Mouse (Mus musculus): ENCODE measurements around the gene Rpusd4. TPM values are rescaled to one million over a fixed set of nuclear protein-coding genes. Genes with fewer than 3 reads are reported as not detected.

Gene Rpusd4
- total RNA-seq, 2 experiments from 2014 or later = 15.0 to 16.1 TPM

DNA sequence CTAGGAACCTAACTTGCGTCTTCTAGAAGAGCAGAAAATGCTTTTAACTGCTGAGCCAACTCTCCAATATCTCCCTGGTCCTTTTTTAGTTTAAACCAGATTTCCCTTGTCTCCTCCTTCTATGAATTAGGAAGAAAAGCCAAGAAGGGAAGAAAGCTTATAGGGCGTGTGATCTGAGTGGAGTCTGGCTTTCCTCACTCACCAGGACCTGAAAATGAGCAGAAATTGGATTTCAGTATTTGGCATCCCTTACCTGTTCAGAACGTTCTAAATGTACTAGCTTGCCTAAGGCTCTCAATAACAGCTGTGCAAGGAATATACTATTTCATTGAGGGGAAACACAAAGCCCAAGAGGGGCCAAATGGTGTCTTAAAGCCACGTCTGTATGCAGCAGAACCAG is 16.7 kb downstream of the Rpusd4 start:
- no peak for ATAC-seq (replicated peaks; ENCODE audit: poor library complexity, severe bottlenecking)

DNA sequence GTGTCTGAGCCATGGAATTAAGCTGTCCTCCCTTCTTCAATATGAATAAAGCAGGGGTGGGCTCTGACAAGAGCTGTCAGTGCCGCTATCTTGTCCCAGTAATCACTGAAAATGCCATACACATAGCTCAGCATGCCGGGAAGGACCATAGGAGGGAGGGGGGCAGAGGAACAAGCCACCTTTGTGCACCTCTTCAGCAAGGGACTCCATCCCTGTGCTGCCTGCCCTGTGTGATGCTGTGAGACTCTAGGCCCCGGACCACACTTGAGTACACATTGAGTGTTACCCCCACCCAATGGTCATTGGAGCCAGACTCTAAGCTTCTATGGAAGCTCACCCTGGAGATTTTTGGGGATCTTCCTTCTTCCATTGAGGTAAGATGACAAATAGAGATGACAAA is 18.7 kb downstream of the Rpusd4 start:
- ATAC-seq (replicated peaks; ENCODE audit: poor library complexity, severe bottlenecking) = no peak

DNA sequence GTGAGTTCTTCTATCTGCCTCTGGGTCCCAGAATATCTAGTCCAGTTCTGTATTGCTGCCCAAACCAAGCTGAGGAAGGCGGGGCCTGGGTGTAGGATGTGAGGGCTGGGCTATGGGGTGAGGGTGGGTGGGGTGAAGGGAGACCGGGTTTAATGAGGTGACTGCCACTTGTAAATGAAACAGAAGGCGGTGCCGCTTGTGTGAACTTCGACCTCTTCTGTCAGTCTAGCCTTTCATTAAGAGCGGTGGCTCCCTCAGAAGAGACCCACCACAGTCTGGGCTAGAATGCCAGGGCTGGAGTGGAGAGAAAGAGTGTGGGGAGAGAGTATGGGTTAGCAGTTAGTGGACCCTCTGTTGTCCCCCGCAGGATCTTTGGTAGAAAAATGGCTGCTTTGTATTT is 22.3 kb downstream of the Rpusd4 start:
- no peak for ATAC-seq (replicated peaks; ENCODE audit: poor library complexity, severe bottlenecking)

DNA sequence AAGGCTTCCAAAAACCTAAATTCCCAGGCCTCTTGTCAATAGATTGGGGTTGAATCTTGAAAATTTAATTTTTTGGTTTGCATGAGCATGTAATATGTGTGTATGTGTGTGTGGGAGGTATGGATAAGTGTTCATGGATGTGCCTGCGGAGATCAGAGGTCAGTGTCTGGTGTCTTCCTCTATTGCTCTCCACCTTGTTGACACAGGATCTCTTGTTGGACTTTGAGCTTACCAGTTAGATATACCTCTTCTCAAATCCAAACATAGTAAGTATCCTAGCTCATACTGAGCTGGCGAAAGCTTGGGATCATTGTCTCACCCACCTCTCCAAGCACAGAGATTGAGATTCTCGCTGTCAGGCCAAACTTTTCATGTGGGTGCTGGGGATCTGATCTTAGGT is 22.8 kb downstream of the Rpusd4 start:
- no peak for ATAC-seq (replicated peaks; ENCODE audit: poor library complexity, severe bottlenecking)

DNA sequence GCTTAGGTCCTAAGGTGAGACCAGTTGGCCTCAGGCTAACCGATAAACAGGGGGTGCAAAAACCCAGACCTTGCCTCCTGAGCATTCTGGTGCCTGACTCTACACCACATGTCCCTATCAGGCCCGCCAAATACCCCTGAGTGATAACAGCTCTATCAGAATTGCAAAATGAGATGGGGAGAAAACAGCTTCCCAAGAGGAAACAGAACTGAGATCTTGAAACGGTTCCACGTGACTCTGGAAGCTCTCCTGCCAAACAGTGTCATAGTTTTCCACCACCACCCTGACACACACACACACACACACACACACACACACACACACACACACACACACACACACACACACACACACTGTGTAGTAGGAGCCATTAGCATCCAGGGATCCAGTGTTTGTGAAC is 23.3 kb downstream of the Rpusd4 start:
- no peak for ATAC-seq (replicated peaks; ENCODE audit: poor library complexity, severe bottlenecking)

DNA sequence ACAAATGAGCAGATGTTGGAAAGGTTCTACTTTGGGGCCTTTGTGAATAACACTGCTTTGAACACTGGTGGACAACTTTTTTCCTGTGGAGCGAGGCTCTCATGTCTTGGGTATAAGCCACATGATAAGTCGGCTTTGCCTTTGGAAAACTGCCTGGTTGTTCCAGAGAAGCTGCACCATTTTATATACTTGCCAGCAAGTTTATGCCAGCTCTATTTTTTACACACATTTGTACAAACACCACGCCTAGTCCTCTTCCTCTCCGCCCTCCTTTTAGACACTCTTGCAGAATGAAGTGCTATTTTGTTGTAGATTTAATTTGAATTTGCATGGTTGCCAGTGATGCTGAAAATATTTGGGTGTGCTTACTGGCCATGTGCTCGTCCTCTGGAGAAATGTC is 25.8 kb downstream of the Rpusd4 start:
- ATAC-seq (replicated peaks; ENCODE audit: poor library complexity, severe bottlenecking) = no peak

DNA sequence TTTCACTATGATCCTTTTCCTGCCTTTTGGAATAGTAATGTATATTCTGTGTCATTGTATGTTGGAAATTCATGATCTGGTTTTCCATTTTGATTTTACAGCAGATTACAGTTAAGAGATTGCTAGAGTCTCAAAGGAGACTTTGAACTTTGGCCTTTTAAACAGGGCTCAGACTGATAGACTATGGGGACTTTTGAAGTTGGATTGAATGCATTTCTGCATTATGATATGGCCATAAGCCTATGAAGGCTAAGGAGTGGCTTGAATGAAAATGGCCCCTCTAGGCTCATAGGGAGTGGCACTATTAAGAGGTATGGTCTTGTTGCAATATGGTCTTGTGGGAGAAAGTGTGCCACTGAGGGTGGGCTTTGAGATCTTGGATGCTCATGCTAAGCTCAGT is 30.1 kb downstream of the Rpusd4 start:
- no peak for ATAC-seq (replicated peaks; ENCODE audit: poor library complexity, severe bottlenecking)

DNA sequence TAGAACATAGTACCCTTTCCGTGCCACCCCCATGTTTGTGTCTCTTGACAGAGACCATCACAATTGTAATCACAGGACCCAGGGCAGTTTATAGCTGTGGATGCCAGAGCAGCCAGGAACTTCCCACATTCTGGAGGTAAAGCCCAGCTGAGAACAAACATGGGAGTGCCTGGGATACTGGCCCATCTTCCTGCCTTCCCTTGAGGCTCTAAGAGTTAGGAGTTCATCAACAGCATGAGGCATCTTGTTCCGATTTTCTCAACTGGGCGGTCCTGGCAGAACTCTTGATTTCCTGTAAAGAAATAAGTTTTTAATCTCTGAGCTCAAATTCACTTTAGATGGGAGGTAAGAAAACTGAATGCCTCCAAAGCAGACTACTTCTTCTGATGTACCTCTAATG is 34.5 kb downstream of the Rpusd4 start:
- no peak for ATAC-seq (replicated peaks; ENCODE audit: poor library complexity, severe bottlenecking)

DNA sequence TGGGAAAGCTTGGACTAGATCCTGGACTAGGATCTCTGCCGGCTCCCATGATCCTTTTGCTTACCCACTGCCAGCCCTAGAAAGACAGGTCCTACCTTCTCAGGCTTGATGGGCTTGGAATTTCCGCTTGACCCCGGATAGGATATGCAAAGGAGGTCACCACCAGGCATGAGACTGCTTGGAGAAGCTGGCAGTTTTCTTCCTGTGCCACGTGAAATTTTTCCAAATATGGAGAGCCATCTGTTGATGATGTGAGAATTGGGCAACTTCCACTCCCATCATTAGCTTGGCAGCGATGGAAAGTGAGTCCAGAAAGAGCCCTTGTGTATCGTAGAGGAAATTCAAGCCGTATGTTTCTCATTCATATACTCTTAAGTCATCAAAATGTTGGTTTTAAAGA is 39.8 kb downstream of the Rpusd4 start:
- ATAC-seq (replicated peaks; ENCODE audit: poor library complexity, severe bottlenecking) = no peak

DNA sequence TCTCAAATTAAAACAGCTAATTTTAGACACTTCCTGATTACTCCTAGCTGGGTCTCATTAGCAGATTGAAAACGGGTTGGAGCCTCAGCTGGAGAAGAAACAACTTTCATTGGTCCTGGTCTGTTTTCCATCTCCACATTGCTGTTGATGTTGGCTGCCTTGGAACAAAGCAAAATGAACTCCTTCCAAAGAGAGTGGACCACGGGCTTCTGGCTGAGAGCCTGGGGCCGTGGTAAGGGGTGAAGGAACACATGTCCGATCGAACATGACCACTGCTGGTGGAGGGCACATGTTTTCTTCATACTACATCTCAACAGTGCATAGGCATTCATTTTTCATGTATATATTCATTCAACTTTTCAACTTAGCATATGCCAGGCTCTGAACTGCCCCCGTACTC is 42.7 kb downstream of the Rpusd4 start:
- ATAC-seq (replicated peaks; ENCODE audit: poor library complexity, severe bottlenecking) = no peak

DNA sequence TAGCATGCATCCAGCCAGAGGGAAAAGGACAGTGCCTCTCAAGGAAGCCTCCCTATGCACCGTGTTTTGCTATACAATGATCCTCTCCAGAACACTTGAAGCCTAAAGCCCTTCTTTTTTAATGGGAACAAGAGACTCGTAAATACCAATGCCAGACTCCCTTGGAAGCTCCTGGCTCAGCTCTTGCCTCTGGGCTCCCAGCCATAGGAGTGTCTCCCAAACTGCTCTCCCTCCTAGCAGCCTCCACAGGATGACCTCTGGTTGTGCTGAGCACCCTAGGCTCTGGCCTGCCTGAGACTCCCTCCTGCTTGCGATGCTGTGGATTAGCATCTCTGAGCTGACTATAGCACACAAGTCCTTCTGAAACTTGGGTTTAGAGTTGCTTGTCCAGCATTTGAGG is 44.9 kb downstream of the Rpusd4 start:
- ATAC-seq (replicated peaks; ENCODE audit: poor library complexity, severe bottlenecking) = no peak

DNA sequence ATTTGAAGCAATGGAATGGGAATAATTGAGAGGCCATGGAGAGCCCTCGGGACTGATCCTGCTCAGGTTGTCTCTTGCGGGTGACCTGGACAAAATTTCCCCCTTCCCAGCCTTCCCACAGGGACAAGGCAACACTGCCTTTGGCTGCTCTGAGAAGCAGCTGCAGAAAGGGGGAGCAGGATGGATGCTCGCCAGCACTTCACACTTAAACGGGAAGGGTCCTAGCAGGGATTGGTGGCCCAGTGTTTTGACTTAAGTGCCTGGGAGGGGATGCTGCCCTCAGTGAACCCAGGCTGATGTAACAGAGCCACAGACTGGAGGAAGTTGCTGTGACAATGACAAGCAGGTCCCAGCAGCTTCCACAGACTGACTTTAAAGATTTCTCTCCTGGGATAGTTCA is 45.9 kb downstream of the Rpusd4 start:
- ATAC-seq (replicated peaks; ENCODE audit: poor library complexity, severe bottlenecking) = no peak

DNA sequence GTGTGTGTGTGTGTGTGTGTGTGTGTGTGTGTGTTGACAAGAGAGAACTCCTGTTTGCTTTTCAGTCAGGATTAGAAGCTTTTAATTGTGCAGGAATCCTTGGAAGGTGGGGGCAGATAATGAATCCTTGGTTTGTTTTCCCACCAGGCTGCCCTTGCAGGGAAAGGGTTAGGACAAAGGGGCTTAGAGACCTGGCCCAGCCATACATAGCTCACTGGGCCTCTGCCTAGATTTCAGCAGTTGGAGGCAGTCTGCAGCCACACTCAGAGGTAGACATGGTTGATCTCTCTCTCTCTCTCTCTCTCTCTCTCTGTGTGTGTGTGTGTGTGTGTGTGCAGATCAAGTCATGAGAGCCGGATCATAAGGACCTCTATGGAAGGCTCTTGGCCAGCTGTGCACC is 46.6 kb downstream of the Rpusd4 start:
- ATAC-seq (replicated peaks; ENCODE audit: poor library complexity, severe bottlenecking) = no peak

DNA sequence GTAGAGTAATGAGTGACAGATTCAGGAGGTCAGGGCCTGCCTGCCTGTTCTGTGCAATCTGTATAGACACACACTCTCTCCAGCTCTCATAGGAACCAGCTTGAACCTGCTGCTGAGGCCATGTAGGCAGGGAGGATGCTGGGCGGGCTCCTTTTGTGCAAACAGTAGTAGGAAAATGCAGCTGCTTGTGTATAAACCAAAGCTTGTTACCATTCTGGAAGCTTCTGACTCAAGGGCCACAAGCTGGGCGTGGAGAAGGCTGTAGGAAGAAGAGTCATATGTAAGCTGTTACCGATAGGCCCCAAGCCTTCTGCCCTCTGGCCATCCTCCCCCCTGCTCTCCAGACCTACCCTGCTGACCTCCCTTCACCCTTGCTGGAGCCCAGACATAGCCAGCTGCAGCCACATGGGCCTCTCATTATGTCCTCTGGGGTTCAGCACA is 49.1 kb downstream of the Rpusd4 start:
- ATAC-seq (replicated peaks; ENCODE audit: poor library complexity, severe bottlenecking) = no peak

DNA sequence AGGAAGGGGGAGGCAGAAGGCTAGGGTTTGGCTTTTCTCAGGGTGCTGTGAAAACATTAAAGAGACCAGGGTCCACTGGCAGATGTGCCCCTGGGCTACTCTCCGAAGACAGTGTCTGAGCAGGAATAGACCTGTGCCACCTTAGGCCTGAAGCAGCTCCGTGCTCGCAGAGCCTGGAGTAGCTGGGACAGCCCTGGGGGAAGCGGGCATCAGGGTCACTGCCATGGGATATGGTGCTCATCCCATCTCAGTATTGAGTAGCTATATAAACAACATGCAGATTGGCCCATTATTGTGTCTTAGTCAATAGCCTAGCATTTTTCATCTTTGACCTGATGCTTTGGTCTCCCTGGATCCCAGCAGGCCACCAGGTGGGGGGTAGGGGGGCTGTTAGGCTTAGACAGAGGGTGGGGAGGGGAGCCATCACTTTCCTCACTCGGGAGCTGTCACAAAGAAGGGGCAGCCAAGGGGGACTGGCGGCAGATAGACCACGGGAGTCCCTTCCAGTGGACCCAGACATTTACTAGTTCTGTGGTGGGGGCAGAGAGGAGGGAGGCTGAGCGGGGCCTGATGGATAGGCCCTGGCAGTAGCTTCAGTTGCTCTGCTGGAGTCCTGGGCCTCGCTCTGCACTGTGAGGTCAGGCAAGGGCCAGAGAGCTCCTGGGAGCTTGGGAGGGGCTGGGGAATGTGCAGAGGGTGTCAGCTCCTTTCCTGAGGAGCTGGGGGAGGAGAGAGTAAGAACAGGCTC is 49.7 kb downstream of the Rpusd4 start:
- no peak for ATAC-seq (replicated peaks; ENCODE audit: poor library complexity, severe bottlenecking)

DNA sequence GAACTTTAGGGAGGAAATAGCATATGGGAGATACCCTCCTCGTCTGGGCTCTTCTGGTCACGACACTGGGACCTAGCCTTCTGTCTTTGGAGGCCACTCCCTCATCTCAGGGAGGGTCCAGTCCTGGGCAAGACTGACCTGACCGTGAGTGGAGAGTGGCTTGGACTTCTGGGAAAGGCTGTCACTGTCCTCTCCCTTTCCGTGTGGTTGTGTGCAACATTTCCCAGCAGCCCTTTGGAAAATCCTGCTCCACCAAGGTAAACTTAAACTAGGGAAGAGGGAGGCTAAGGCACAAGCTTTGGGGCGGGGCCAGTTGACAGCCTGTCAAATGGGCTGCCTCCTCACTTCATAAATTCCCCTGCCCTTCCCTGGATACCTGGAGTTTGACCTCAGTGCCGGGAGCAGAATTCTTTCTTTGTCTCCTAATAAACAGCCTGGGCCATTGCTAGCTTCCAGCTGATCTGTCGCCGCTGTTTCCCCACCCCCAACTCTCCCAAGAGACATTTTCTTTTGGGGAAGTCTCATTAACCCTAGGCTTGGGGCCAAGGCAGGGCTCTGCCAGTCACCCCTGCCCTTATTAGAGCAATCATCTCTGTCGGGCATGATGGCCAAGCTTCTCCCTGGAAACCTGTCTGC is 51.0 kb downstream of the Rpusd4 start:
- no peak for ATAC-seq (replicated peaks; ENCODE audit: poor library complexity, severe bottlenecking)

DNA sequence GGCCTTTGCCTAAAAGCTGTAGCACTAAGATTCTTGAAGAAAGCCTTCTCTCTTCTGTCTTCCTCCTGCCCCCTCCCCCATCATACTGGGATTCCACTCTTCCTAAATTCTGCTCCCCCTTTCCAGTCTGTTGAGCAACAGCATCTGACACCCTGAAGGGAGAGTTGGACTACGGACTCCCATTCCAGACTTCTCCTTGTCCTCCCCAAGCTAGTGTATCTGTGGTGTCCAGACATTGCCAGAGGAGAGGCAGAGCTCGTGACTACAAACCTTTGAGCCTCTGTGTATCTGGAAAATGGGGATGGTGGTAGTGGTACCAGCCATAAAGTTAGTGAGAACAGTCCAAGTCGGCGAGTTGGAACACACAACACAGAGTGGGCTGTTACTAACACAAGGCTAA is 52.6 kb downstream of the Rpusd4 start:
- no peak for ATAC-seq (replicated peaks; ENCODE audit: poor library complexity, severe bottlenecking)

DNA sequence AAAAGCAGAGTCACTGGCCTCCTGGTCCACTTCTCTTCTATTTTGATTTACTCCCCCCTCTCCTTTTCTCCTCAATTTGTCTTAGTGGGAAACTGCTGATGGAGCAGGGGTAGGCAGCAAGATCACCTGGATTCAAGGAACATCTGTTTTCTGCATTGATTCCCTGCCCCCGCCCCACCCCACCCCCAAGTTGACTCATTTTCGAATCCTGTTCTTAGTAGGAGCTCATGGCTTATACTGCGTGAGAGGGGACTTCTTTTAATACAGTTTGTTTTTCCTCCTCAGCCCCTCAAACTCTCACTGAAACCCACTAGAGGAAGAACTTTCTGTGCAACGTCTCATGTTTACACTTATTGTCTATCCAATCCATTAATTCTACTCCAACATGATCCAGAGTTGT is 56.3 kb downstream of the Rpusd4 start:
- ATAC-seq (replicated peaks; ENCODE audit: poor library complexity, severe bottlenecking) = no peak

DNA sequence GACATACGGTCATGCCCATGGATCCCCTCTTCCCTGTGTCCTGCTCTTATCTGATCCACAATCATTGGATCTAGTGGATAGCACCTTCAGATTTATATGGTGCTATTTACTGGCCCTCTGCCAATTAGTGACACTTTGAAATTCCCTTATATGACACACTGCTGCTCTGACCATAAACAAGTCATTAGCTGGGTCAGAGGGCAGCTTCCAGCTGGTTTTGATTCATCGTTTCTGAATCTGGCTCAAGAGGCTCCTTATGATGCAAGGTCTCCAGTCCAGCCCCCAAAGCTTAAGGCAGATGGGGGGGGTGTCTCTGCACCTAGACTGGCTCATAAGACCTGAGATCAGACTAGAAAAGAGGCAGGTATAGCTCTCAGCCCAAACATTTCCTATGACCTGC is 56.9 kb downstream of the Rpusd4 start:
- ATAC-seq (replicated peaks; ENCODE audit: poor library complexity, severe bottlenecking) = no peak

DNA sequence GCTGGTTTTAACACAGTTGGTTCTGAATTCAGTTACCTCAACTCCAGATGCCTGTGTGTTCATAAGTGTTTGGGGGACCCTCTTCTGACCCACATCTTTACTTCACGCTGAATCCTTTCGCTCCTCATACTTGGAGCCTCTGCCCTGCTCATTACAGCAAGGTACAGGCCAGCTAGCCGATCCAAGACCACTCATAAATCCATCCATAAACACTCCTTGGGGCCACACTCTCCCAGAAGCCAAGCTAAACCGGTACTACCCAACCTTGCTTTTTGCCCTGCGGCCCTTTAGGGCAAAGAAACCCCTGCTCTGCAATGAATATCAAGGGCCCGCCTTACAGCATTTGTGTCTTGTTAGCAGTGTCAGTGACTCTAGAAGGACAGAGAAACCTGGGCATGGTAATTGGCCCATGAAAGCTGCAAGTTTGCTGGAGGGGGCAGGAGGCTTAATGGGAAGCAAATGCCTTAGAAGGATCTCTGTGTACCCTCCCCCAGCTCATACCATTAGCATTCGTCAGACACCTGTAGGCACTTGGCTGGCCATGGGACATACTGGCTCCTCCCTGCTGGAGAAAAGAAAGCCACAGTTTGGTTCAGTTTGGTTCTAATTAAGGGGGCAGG is 59.1 kb downstream of the Rpusd4 start:
- ATAC-seq (replicated peaks; ENCODE audit: poor library complexity, severe bottlenecking) = no peak
